Comparison of ENCODE assay signal across 8 mouse cellular contexts in the genomic region with DNA sequence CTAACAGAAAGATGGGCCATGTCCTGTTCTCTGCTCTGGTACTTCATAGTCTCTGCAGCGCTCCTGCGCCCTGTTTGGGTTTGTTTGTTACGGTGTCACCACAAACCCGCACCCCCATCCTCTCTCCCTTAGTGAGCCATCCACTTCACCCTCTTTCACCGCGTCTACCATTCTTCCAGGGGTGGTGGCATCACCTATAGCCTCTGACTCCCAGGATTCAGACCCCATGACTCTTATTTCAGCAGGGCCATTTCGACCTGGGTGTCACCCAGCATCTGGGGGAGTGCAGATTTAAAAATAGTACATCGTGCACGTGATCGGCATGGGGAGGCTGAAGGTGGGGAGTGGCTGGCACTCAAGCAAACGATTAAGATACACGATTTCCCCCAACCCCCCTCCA. TPM values are rescaled to one million over a fixed set of nuclear protein-coding genes. Genes with fewer than 3 reads are reported as not detected.
DNase-seq lines count a peak whose midpoint lies in the region; ATAC-seq and TF ChIP-seq lines count a peak whose summit lies in the region.

No protein-coding gene starts in this region.

- peak; percentile 16 for ATAC-seq in forebrain, embryonic 16.5 days
- peak; percentile 21; the same call in 1 of the 2 replicates for ATAC-seq in intestine, embryonic 14.5 days (replicated peaks; ENCODE audit: low FRiP score, low TSS enrichment, low read depth)
- ATAC-seq in activated CD4-positive, CD25-positive, alpha-beta regulatory T cell, adult 4 months: no peak

- 11% methylated on average over 12 of the region's 12 CpGs for WGBS in kidney, adult 2 months
- 1% methylated on average over 12 of the region's 12 CpGs for WGBS in forebrain, embryonic 16.5 days
- 4% methylated on average over 12 of the region's 12 CpGs for WGBS in intestine, embryonic 14.5 days
- WGBS in midbrain, embryonic 10.5 days: 1% methylated on average over 12 of the region's 12 CpGs

- no peak for DNase-seq in kidney, adult 2 months
- no peak for DNase-seq in kidney, postnatal 10 days
- peak; percentile 65 for DNase-seq in intestine, embryonic 14.5 days (ENCODE audit: low spot score)
- peak; percentile 26 for DNase-seq in midbrain, embryonic 10.5 days (ENCODE audit: low spot score)
- no peak for DNase-seq in adrenal gland, postnatal 14 days

- H3K4me3 ChIP-seq in kidney, adult 2 months (ENCODE audit: insufficient read depth, low read depth, low read length): peak overlapping the region; percentile 53; the same call in 1 of the 2 replicates
- peak overlapping the region; percentile 53 for H3K4me3 ChIP-seq in brown adipose tissue, adult 24 weeks (ENCODE audit: insufficient read depth, low read depth, low read length)
- H3K4me3 ChIP-seq in forebrain, embryonic 16.5 days (replicated peaks; ENCODE audit: low read length): peak overlapping the region; percentile 86
- peak overlapping the region; percentile 62 for H3K4me3 ChIP-seq in intestine, embryonic 14.5 days (ENCODE audit: low read depth, low read length)
- peak overlapping the region; percentile 77 for H3K4me3 ChIP-seq in midbrain, embryonic 10.5 days

- H3K27ac ChIP-seq in kidney, adult 2 months (ENCODE audit: insufficient read depth, low read depth, low read length): no peak overlapping the region
- H3K27ac ChIP-seq in brown adipose tissue, adult 24 weeks (replicated peaks; ENCODE audit: low read depth, low read length): no peak overlapping the region
- peak overlapping the region; percentile 91 for H3K27ac ChIP-seq in forebrain, embryonic 16.5 days (ENCODE audit: low read length)
- no peak overlapping the region for H3K27ac ChIP-seq in intestine, embryonic 14.5 days (ENCODE audit: low read depth)
- H3K27ac ChIP-seq in midbrain, embryonic 10.5 days (replicated peaks): peak overlapping the region; percentile 82

- no peaks in the 10 kb centered on the region for H3K4me1 ChIP-seq in kidney, adult 2 months (ENCODE audit: control insufficient read depth, insufficient read depth, low read length)
- no peaks in the 10 kb centered on the region for H3K4me1 ChIP-seq in brown adipose tissue, adult 24 weeks (ENCODE audit: control insufficient read depth, insufficient read depth, insufficient read length, low read length)
- H3K4me1 ChIP-seq in forebrain, embryonic 16.5 days (replicated peaks; ENCODE audit: control insufficient read depth, insufficient read depth, low read length): peaks cover 27% of the 10 kb centered on the region
- H3K4me1 ChIP-seq in intestine, embryonic 14.5 days (replicated peaks; ENCODE audit: control insufficient read depth, insufficient read depth, low read length): peaks cover 4% of the 10 kb centered on the region; the same call in 1 of the 2 replicates
- peaks cover 21% of the 10 kb centered on the region for H3K4me1 ChIP-seq in midbrain, embryonic 10.5 days

- no peak for TF ChIP-seq POLR2A in kidney, adult 2 months (IDR thresholded peaks at IDR 0.05; ENCODE audit: low read depth, low read length)

- no peaks in the 10 kb centered on the region for H3K36me3 ChIP-seq in kidney, adult 2 months (ENCODE audit: control insufficient read depth, insufficient read depth, low read length)
- H3K36me3 ChIP-seq in forebrain, embryonic 16.5 days (ENCODE audit: control insufficient read depth, insufficient read depth): no peaks in the 10 kb centered on the region
- H3K36me3 ChIP-seq in intestine, embryonic 14.5 days (ENCODE audit: control insufficient read depth, insufficient read depth, low read length): no peaks in the 10 kb centered on the region
- H3K36me3 ChIP-seq in midbrain, embryonic 10.5 days: no peaks in the 10 kb centered on the region

- no peaks in the 10 kb centered on the region; the same call in 1 of the 2 replicates for H3K27me3 ChIP-seq in kidney, adult 2 months (replicated peaks; ENCODE audit: control insufficient read depth, insufficient read depth, low read length)
- H3K27me3 ChIP-seq in forebrain, embryonic 16.5 days (replicated peaks; ENCODE audit: control insufficient read depth, insufficient read depth, low read length): no peaks in the 10 kb centered on the region
- peaks cover 21% of the 10 kb centered on the region for H3K27me3 ChIP-seq in intestine, embryonic 14.5 days (replicated peaks; ENCODE audit: control insufficient read depth, insufficient read depth, low read length)
- peaks cover 46% of the 10 kb centered on the region for H3K27me3 ChIP-seq in midbrain, embryonic 10.5 days (ENCODE audit: low read depth, poor library complexity, severe bottlenecking)

- no peak for TF ChIP-seq CTCF in kidney, adult 2 months (conservative IDR thresholded peaks at IDR 0.05; ENCODE audit: insufficient read depth, insufficient read length, low read depth, low read length)

- H3K9me3 ChIP-seq in forebrain, embryonic 16.5 days (ENCODE audit: control insufficient read depth, low read length): no peaks in the 10 kb centered on the region
- no peaks in the 10 kb centered on the region for H3K9me3 ChIP-seq in intestine, embryonic 14.5 days (ENCODE audit: control insufficient read depth, low read length)
- no peaks in the 10 kb centered on the region for H3K9me3 ChIP-seq in midbrain, embryonic 10.5 days (replicated peaks)

- peak overlapping the region; percentile 86 for H3K9ac ChIP-seq in forebrain, embryonic 16.5 days (replicated peaks; ENCODE audit: low read depth, low read length)
- peak overlapping the region; percentile 51 for H3K9ac ChIP-seq in intestine, embryonic 14.5 days (ENCODE audit: low read length)

- peak overlapping the region; percentile 93 for H3K4me2 ChIP-seq in forebrain, embryonic 16.5 days (ENCODE audit: low read length)
- peak overlapping the region; percentile 73 for H3K4me2 ChIP-seq in intestine, embryonic 14.5 days (ENCODE audit: low read length)

RNA-seq across cellular contexts. Expression of a gene that starts 1.1 kb away (rescaled TPM):
- polyA plus RNA-seq in kidney, adult 2 months (2012; rRNA removed): 0.33 TPM in 2 replicates
- polyA plus RNA-seq in brown adipose tissue, adult 24 weeks (2012; ENCODE audit: insufficient read depth, insufficient read length, missing spikeins): 0.75 and 0.91 TPM in 2 replicates
- polyA plus RNA-seq in forebrain, embryonic 16.5 days (2015; fragmentation: Nextera tagmentation; extraction: Ambion mirVana): 6.0 and 6.8 TPM in 2 replicates
- 2.2 and 2.7 TPM in 2 replicates for polyA plus RNA-seq in intestine, embryonic 14.5 days (2014; fragmentation: Nextera tagmentation; extraction: Ambion mirVana)
- polyA plus RNA-seq in midbrain, embryonic 10.5 days (2016; fragmentation: Nextera tagmentation; extraction: Ambion mirVana): 0.57 and 0.92 TPM in 2 replicates
- not detected for polyA plus RNA-seq in activated CD4-positive, CD25-positive, alpha-beta regulatory T cell, adult 4 months (2017; shearing (Covaris generic))
- 1.3 and 1.8 TPM in 2 replicates for total RNA-seq in adrenal gland, postnatal 14 days (2021)

RNA-seq across cellular contexts. Expression of a gene that starts 28.3 kb away (rescaled TPM):
- polyA plus RNA-seq in kidney, adult 2 months (2012; rRNA removed): not detected in 2 replicates
- not detected in 2 replicates for polyA plus RNA-seq in brown adipose tissue, adult 24 weeks (2012; ENCODE audit: insufficient read depth, insufficient read length, missing spikeins)
- polyA plus RNA-seq in forebrain, embryonic 16.5 days (2015; fragmentation: Nextera tagmentation; extraction: Ambion mirVana): 0.13 TPM in 1 of 2 replicates, not detected in the other
- not detected in 2 replicates for polyA plus RNA-seq in intestine, embryonic 14.5 days (2014; fragmentation: Nextera tagmentation; extraction: Ambion mirVana)
- polyA plus RNA-seq in midbrain, embryonic 10.5 days (2016; fragmentation: Nextera tagmentation; extraction: Ambion mirVana): not detected in 2 replicates
- not detected for polyA plus RNA-seq in activated CD4-positive, CD25-positive, alpha-beta regulatory T cell, adult 4 months (2017; shearing (Covaris generic))
- total RNA-seq in adrenal gland, postnatal 14 days (2021): not detected in 2 replicates

Comparison
In these comparisons a context has a peak if more than half of its experiments do, and no peak if none do; other contexts are left out.
1. DNase-seq: peak in intestine, embryonic 14.5 days (single experiment) and midbrain, embryonic 10.5 days (single experiment); none in kidney, adult 2 months (single experiment), kidney, postnatal 10 days (single experiment) and adrenal gland, postnatal 14 days (single experiment).
2. H3K27ac ChIP-seq: peak in forebrain, embryonic 16.5 days (single experiment) and midbrain, embryonic 10.5 days (single experiment); none in kidney, adult 2 months (single experiment), brown adipose tissue, adult 24 weeks (single experiment) and intestine, embryonic 14.5 days (single experiment).
3. Peak in every context shown above with its lines, with median percentiles within 50 percentile points of each other: H3K4me3 ChIP-seq.